Mouse (Mus musculus) C2C12 (cell line): ENCODE measurements at regions not wholly inside any gene's neighbourhood (a gene's known extent, or its start where the extent isn't known, plus 50 kb on each side); places are given as distances from the start of the nearest gene placed in this dataset.

Source experiments
- CEBPB ChIP-seq: IDR thresholded peaks from one replicate; pipeline ENCODE4 v1.6.1; 2011; ENCODE audit warnings: low read depth, mild to moderate bottlenecking, control low read depth, moderate library complexity
- CTCF ChIP-seq: IDR thresholded peaks from one replicate; pipeline ENCODE4 v1.5.1; 2011; ENCODE audit not compliant: control insufficient read depth, insufficient read depth, insufficient read length
- MYOD1 ChIP-seq: IDR thresholded peaks from one replicate; pipeline ENCODE4 v1.6.1; 2011; ENCODE audit warnings: low read depth; ENCODE audit not compliant: control insufficient read depth, insufficient read length
- MYOG ChIP-seq: IDR thresholded peaks from one replicate; pipeline ENCODE4 v1.6.1; 2011; ENCODE audit not compliant: control insufficient read depth, insufficient read length; ENCODE audit errors: extremely low read depth
- USF1 ChIP-seq: IDR thresholded peaks from one replicate; pipeline ENCODE4 v1.6.1; 2011; ENCODE audit warnings: low read depth, mild to moderate bottlenecking, control low read depth, moderate library complexity

DNA sequence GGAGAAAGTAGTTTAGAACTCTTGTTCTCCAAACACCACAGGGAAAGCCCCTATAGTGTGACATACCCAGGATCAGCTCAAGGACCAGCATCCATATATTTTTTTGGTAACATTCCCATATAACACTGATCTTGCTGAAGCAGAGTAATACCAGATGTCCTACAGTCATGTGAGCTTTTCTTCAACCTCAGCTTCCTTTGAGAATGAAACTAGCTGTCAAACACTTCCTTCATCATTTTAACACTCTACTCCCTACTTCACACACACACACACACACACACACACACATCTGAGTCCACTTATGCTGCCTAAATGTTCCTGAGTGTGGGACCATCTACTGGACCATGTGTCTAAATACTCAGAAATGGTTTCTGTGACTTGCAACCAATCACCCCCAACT, 209.5 kb upstream of the Spaca1 start:
- TF ChIP-seq CTCF, result no peak
- no peak for TF ChIP-seq USF1
- no peak for TF ChIP-seq CEBPB
- no peak for TF ChIP-seq MYOD1
- no peak for TF ChIP-seq MYOG
